Mouse (Mus musculus): ENCODE measurements around the gene Zfp248. TPM values are rescaled to one million over a fixed set of nuclear protein-coding genes. Genes with fewer than 3 reads are reported as not detected.

Gene Zfp248
- polyA plus RNA-seq (2015; fragmentation: Nextera tagmentation; extraction: Ambion mirVana) = 5.0 and 5.3 TPM in 2 replicates

DNA sequence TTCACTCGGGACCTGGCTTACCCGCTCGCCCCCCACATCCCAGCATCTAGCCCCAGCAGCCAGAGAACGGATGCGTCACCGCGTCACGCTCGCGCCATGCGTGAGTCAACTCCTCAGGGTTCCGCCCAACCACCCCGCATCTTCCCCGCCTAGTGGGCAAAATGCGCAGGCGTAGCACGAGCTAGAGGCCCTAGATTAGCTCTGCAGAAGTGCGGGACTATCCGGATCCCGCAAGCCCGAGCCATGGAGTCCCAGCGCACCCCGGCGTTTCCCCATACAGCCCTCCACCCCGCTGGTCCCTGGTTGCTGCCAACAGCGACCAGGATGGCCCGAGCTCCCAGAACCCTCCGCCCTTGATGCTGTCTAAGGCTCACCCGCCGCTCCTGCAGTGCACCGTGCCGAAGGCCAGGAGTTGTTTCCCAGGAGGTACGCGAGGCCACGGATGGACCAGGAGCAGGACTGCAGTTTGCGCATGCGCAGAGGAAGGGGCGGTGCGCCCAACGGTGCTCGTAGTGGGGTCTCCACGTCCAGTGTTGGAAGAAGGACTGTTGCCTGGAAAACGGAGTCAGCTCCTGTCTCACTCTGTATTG, at the start of gene Zfp248:
Gene Zfp248, minus strand, starts transcription at position 487 of the 590 bp plus-strand sequence.
- Histone ChIP-seq H3K4me1 (replicated peaks) (peaks cover 3% of the 10 kb centered on the region; the same call in 1 of the 2 replicates), H3K4me2 (replicated peaks) (peak within 1 kb of the TSS; percentile 80), H3K27ac (peak within 1 kb of the TSS; percentile 90), H3K27me3 (replicated peaks) (no peaks in the 10 kb centered on the region), H3K4me3 (replicated peaks) (peak within 1 kb of the TSS; percentile 69), H3K9ac (peak within 1 kb of the TSS; percentile 76), H3K36me3 (no peaks in the 10 kb centered on the region), H3K9me3 (no peaks in the 10 kb centered on the region)
- WGBS = under 1% methylated on average over 43 of the region's 43 CpGs
- peak; percentile 97 for ATAC-seq

DNA sequence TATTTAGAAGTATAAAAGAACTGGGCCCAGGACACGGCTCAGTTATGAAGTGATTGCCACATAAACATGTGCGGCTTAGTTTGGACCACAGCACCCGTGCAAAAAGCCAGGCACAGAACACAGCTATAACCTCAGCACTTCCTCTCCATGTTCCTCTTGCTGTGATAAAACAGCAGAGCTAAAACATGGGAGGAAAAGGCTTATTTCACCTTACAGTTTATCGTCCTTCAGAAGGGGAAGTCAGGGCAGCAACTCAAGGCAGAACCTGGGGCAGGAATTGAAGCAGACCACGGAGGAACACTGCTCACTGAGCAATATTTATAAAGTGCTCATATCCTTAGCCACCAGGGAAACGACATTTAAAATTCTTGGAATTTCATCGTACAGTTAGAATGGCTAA, 43.7 kb upstream of the Zfp248 start:
- Histone ChIP-seq H3K27me3 (replicated peaks) (no peaks in the 10 kb centered on the region), H3K27ac (no peak overlapping the region), H3K9ac (no peak overlapping the region), H3K4me3 (replicated peaks) (no peak overlapping the region), H3K4me2 (replicated peaks) (no peak overlapping the region), H3K36me3 (peaks cover 2% of the 10 kb centered on the region; the same call in 1 of the 2 replicates), H3K4me1 (replicated peaks) (no peaks in the 10 kb centered on the region), H3K9me3 (no peaks in the 10 kb centered on the region)
- WGBS = 83% methylated on average over 7 of the region's 7 CpGs
- ATAC-seq = no peak

DNA sequence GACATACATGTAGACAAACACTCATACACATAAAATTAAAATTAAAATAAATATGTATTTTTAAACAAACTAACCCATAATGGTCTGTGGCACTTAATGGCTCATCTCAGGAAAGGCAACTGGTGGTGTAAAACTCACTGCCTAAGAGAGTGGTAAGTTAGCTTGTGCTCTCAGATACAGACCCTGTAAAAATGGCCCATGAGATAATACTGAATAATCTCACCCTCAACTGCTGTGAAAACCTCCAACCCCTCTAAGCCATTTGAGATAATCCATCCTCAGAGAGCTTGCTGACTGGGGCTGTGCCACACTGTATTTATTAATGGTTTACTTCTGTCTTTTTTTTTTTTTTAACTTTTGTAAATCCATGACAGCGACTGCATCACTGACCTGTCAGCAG, 26.8 kb upstream of the Zfp248 start:
- Histone ChIP-seq H3K9ac (no peak overlapping the region), H3K4me2 (replicated peaks) (no peak overlapping the region), H3K36me3 (no peaks in the 10 kb centered on the region), H3K27me3 (replicated peaks) (0 out of 2 replicates have a peak, but pooled peaks cover 2% of the 10 kb centered on the region), H3K9me3 (no peaks in the 10 kb centered on the region), H3K4me1 (replicated peaks) (no peaks in the 10 kb centered on the region), H3K27ac (no peak overlapping the region), H3K4me3 (replicated peaks) (no peak overlapping the region)
- WGBS = 79% methylated on average over 1 of the region's 1 CpGs
- no peak for ATAC-seq

DNA sequence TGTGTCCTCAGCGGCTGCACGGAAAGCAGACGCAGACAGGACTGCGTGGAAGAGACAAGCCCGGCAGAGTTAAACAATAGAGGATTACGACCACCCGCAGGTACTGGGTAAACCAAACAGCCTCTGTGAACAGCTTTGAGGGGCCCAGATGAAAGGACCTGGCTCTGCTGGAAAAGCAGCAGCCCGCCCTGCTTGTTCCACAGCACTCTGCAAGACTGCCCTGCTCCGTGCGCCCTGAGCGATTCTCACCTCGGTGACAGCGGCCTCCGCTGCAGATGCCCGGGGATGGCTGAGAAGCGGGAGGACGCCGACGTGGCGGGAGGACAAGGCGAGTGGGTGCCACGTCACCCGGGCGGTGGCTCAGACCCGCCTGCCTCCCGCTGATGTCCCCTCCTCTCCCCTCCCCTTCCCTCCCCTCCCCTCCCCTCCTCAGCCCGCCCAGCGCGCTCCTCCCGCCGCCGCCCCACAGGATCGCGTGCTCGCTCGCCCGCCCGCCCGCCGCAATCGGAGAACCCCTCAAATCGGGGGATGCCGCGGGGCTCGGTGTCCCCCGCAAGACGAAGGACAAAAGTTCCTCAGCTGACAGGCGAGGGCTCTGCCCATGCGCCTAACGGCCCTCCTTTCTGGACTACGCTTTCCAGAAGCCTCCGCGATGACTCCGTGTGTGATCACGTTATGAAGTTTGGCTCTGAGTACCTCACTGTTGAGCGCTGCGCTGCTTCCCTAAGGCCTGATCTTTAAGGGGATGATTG, 23.8 kb upstream of the Zfp248 start, which contains the start of gene Zfp9:
Gene Zfp9, minus strand, starts transcription at position 364 of the 752 bp plus-strand sequence.
- Histone ChIP-seq H3K9me3 (no peaks in the 10 kb centered on the region), H3K27me3 (replicated peaks) (0 out of 2 replicates have a peak, but pooled peaks cover 2% of the 10 kb centered on the region), H3K27ac (peak within 1 kb of the TSS; percentile 86), H3K4me1 (replicated peaks) (no peaks in the 10 kb centered on the region), H3K9ac (peak within 1 kb of the TSS; percentile 76), H3K4me3 (replicated peaks) (peak within 1 kb of the TSS; percentile 58), H3K36me3 (no peaks in the 10 kb centered on the region), H3K4me2 (replicated peaks) (peak within 1 kb of the TSS; percentile 79)
- peak; percentile 96 for ATAC-seq
- WGBS = under 1% methylated on average over 44 of the region's 57 CpGs

DNA sequence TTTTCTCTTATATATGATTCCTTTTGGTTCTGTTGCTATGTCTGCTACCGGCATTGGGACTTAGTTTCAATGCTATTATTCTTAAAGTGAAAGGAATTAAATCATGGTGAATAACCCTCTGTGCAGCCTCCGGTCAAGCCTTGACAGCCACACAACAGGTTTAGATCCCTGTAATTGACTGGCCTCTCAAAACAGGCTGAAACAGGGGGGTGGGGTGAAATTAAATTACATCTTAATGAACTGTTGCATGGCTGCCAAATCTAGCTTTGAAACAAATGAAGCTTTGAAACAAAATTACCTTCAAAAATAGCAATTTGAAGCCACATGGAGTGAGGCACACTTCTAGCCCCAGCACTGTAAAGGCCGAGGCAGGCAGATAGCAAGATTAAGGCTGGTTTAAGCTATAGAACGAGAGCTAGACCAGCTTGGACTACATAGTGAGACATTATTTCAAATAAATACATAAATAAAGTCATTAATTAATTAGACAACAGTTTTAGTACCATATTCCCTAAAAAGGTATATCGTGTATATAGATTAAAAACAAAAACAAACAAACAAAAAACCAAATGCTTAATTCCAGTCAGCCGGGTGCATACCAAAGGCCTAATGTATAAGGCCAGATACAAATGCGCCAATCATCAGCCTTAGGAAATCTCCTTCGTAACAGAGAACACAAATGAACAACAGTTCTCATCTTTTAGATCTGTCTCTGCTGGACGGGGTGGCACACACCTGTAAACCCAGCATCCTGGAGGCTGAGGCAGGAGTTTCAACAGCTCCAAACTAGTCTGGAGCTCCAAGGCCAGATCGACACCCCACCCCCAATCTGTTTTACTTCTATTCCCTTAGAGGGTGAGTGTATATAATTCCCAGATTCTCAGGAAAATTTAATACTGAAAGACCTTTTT, 22.8 kb upstream of the Zfp248 start:
- peak overlapping the region; percentile 58 for H3K4me3 ChIP-seq (replicated peaks)
- WGBS = 35% methylated on average over 10 of the region's 10 CpGs
- peak overlapping the region; percentile 79 for H3K4me2 ChIP-seq (replicated peaks)
- H3K36me3 ChIP-seq = no peaks in the 10 kb centered on the region
- peak overlapping the region; percentile 20; the same call in 1 of the 2 replicates for H3K9ac ChIP-seq
- no peaks in the 10 kb centered on the region for H3K9me3 ChIP-seq
- no peaks in the 10 kb centered on the region for H3K4me1 ChIP-seq (replicated peaks)
- H3K27ac ChIP-seq = no peak overlapping the region
- 0 out of 2 replicates have a peak, but pooled peaks cover 2% of the 10 kb centered on the region for H3K27me3 ChIP-seq (replicated peaks)
- ATAC-seq = 0 out of 2 replicates have a peak, but pooled peaks have one; percentile 24

DNA sequence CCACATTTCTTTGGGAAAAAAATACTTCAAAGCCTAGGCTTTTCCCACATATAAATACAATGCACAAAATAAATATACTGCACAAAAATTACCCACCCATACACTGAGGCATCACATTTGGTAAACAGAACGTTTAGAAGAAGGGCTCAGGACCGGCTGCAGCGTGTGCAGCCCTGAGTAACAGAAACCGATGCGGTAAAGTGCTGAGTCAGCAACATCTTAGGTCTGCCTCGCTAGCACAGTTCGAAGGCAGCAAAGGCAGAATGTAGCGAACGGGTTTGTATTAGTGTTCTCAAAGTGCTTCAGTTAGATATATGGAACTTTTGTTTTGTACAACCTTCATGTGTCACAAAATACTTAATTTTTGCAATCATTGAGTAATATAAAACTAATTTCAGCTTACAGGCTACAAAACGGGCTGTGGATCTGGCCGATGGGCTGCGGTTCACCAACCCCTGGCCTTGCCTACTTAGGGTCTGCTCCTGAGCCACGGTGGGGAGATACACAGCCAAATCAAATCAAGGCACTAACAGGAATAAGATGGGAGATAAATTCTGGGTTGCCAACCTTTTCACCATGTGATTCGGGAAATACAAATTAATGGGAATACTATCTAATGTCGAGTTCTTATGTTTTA, 6.9 kb upstream of the Zfp248 start:
- Histone ChIP-seq H3K4me2 (replicated peaks) (no peak overlapping the region), H3K27me3 (replicated peaks) (no peaks in the 10 kb centered on the region), H3K27ac (no peak overlapping the region), H3K4me1 (replicated peaks) (no peaks in the 10 kb centered on the region), H3K4me3 (replicated peaks) (no peak overlapping the region), H3K36me3 (no peaks in the 10 kb centered on the region; the same call in 1 of the 2 replicates), H3K9ac (no peak overlapping the region), H3K9me3 (no peaks in the 10 kb centered on the region)
- ATAC-seq = no peak
- 87% methylated on average over 15 of the region's 15 CpGs for WGBS

DNA sequence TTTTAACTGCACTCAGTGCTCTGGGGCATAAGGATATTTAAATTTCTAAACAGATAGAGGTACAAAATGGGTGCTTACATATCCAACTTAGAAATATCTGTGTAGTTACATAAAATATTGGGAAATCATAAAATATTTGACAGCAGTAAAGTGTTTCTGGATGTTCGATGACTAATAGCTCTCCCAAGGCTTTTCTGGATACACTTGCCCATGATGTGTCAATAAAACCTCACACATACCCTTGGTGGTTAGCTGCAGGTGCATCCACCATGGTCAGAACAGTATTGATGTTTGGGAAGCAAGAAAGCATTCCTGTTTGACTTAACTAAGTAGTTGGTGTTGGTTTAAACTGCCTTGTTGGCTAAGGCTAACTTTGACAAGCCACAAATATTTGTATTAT, 2.4 kb upstream of the Zfp248 start:
- WGBS = 95% methylated on average over 1 of the region's 1 CpGs
- H3K4me1 ChIP-seq (replicated peaks) = peaks cover 3% of the 10 kb centered on the region; the same call in 1 of the 2 replicates

DNA sequence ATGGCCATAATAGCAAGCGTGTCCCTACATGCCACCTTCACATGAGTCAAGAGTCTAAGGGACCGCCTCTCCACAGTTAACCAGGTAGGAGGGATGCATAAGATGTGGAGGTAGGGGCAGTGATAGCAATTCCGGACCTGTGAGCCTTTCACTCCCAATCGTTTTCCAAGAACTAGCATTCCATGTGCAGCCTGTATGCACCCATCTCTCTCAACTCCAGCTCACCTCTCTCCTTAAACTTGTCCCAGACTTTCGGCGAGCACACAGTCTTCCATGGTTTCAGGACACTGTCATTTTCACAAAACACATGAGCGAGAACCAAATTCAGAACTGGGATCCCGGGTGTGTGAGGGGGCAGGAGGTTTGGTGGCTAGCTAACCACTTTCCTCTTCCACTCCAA, 876 bp downstream of the Zfp248 start:
- WGBS = 36% methylated on average over 8 of the region's 8 CpGs
- H3K27me3 ChIP-seq (replicated peaks) = no peaks in the 10 kb centered on the region
- H3K4me1 ChIP-seq (replicated peaks) = peaks cover 3% of the 10 kb centered on the region; the same call in 1 of the 2 replicates
- H3K36me3 ChIP-seq = no peaks in the 10 kb centered on the region
- peak overlapping the region; percentile 69 for H3K4me3 ChIP-seq (replicated peaks)
- peak overlapping the region; percentile 80 for H3K4me2 ChIP-seq (replicated peaks)
- peak overlapping the region; percentile 76 for H3K9ac ChIP-seq
- no peak overlapping the region; the same call in 1 of the 2 replicates for H3K27ac ChIP-seq
- ATAC-seq = no peak
- no peaks in the 10 kb centered on the region for H3K9me3 ChIP-seq

More for the DNA sequence above, 2.4 kb upstream of the Zfp248 start:
- no peak overlapping the region for H3K27ac ChIP-seq
- H3K4me3 ChIP-seq (replicated peaks) = no peak overlapping the region
- H3K36me3 ChIP-seq = no peaks in the 10 kb centered on the region
- H3K27me3 ChIP-seq (replicated peaks) = no peaks in the 10 kb centered on the region
- no peak for ATAC-seq
- H3K9me3 ChIP-seq = no peaks in the 10 kb centered on the region
- H3K4me2 ChIP-seq (replicated peaks) = no peak overlapping the region
- H3K9ac ChIP-seq = no peak overlapping the region

DNA sequence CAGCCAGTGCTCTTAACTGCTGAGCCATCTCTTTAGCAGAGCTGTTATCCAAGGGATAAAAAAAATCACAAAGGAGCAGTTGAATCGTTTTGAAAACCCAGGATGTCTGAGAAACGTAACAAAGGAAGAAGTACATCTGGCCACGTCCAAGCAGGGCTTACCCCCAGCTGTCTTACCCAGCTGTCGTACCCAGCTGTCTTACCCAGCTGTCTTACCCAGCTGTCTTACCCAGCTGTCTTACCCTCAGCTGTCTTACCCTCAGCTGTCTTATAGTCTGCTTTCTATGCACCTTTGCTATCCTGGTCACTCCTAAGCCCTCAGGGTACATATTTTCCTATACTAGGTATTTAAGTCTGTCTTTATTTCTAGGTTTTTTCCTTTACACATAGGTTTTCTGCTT, 23.8 kb downstream of the Zfp248 start:
- no peak overlapping the region for H3K4me2 ChIP-seq (replicated peaks)
- no peaks in the 10 kb centered on the region for H3K4me1 ChIP-seq (replicated peaks)
- H3K27ac ChIP-seq = no peak overlapping the region
- no peak for ATAC-seq
- H3K27me3 ChIP-seq (replicated peaks) = no peaks in the 10 kb centered on the region
- 85% methylated on average over 4 of the region's 4 CpGs for WGBS
- H3K36me3 ChIP-seq = peaks cover 17% of the 10 kb centered on the region
- H3K4me3 ChIP-seq (replicated peaks) = no peak overlapping the region
- H3K9me3 ChIP-seq = no peaks in the 10 kb centered on the region
- no peak overlapping the region for H3K9ac ChIP-seq

DNA sequence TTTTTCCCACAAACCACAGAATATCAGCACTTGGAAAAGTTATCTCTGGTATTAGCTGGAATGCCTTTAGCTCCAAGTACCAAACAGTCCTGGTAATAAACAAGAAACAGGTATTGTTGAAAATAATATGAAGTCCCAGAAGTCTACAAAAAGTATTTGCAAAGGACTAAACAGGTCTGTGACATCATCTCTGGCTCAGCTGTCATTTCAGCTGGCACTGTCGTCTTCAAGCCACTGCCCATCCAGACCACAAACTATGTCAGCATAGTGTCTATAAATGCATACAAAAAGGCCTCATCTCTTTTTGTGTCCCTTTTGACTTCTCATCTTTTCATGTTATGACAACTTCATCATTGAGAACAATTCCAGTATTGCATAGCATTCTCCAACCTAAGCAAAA, 28.7 kb downstream of the Zfp248 start:
- no peak overlapping the region for H3K4me3 ChIP-seq (replicated peaks)
- peaks cover 17% of the 10 kb centered on the region for H3K36me3 ChIP-seq
- H3K27ac ChIP-seq = no peak overlapping the region
- WGBS = 96% methylated on average over 1 of the region's 1 CpGs
- no peaks in the 10 kb centered on the region for H3K27me3 ChIP-seq (replicated peaks)
- H3K9me3 ChIP-seq = no peaks in the 10 kb centered on the region
- ATAC-seq = no peak
- H3K4me1 ChIP-seq (replicated peaks) = no peaks in the 10 kb centered on the region
- H3K4me2 ChIP-seq (replicated peaks) = no peak overlapping the region
- H3K9ac ChIP-seq = no peak overlapping the region

DNA sequence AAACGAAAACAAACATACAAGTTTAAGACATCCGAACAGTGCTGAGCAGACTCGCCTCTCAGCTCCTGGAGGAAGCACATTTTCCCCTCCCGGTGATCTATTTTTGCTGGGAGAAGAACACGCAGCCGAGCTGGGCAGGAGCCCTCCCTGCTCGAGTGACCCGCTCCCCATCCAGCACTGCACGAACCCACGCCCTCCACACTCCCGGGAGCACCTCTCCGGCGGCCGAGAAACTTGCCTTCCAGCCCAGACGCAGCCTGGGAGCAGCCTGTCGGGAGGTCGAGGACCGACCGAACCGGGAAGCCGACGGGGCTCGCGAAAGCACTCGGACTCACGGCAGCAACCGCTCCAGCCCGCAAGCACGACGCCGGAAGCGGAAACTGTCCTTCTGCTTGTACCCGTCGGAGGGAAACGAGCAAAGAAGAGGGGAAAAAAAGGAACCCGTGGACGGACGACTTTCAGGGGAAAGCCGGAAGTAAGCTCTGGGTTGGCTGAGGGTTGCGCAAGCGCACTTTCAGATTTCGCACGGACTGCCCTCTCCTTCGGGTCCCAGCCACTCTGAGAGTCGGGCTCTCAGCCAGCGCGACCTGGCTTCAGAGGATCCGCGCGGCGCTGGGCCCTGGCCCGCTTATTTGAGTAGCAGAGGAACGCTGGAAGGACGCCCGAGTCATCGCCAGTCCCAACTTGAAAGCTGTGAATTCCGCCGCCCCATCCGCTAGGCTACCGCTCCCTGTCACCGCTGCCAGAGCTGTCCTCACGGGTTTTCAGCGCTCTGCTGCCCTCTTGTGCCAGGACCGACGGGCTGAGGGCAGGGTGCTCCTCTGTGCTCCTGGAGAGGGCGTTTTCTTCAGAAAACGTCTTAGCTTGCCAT, 36.0 kb downstream of the Zfp248 start, which contains the start of gene Bms1:
Gene Bms1, minus strand, starts transcription at position 425 of the 871 bp plus-strand sequence.
- ATAC-seq = peak; percentile 99
- Histone ChIP-seq H3K4me2 (replicated peaks) (peak within 1 kb of the TSS; percentile 63), H3K4me3 (replicated peaks) (peak within 1 kb of the TSS; percentile 97), H3K27me3 (replicated peaks) (no peaks in the 10 kb centered on the region), H3K36me3 (0 out of 2 replicates have a peak, but pooled peaks cover 8% of the 10 kb centered on the region), H3K27ac (peak within 1 kb of the TSS; percentile 89), H3K4me1 (replicated peaks) (peaks cover 8% of the 10 kb centered on the region), H3K9ac (peak within 1 kb of the TSS; percentile 88), H3K9me3 (no peaks in the 10 kb centered on the region)
- under 1% methylated on average over 67 of the region's 67 CpGs for WGBS
